Mouse (Mus musculus): Measurements from ENCODE around the gene Slc22a12.

Gene Slc22a12

DNA sequence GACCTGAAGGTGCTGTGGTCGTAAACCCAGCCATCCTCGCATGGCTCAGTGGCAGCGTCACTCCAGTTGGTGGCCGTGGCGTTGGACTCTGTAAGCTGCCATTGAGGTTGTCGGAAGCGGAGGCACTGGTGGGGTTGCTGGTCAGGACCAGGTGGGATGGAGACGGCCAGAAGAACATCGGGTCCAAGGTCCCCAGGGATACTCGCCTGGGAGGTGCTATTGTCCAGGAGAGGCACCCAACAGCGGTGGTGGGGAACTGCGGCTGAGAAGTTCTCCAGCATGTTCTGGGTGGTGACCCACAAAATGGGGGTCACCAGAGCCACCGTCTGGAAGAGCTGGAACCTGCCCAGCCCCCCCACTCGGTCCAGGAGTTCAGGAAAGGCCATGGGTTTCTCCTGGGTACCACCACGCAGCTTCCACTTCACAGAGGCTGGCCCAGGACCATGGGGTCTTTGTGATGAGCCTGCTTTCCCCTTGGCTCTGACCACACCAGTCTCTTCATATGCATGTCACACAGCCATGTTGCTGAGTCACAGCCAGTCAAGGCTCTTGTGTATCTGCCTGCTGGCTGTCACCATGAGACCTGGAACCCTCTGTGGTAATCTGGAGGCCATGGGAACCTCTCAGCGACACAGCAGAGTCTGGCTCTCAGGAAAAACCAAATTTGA, at the start of gene Slc22a12:
TSS of gene Slc22a12 (minus strand) at position 666 of the 668 bp plus-strand sequence.
- DNase-seq (ENCODE audit: low read depth, low spot score), result no peak

DNA sequence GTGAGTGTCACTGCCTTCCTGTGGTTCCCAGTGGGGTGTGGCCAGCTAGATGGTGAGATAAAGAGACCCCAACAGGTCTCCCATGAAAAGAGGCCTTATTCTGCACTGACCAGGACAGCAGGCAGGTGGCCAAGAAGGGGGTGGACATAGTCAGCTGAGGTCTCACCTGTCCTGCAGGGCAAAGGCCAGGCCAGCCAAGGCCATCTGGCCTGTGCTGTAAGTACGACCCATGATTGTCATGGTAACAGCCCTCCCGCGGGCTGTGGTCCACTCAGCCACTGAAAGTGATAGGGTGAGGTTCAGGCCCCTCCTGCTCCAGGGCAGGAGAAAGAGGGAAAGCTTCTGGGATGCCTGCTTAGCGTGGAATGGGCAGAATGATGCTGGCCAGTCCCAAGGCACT, 29.2 kb upstream of the Slc22a12 start:
- peak; percentile 95 for DNase-seq (ENCODE audit: low read depth, low spot score)

- DNase-seq (ENCODE audit: low read depth, low spot score), result peak; percentile 71
These were observed 28.6 kb upstream of the Slc22a12 start for GRCm38 (mm10) chr19:6571476-6571875.

DNA sequence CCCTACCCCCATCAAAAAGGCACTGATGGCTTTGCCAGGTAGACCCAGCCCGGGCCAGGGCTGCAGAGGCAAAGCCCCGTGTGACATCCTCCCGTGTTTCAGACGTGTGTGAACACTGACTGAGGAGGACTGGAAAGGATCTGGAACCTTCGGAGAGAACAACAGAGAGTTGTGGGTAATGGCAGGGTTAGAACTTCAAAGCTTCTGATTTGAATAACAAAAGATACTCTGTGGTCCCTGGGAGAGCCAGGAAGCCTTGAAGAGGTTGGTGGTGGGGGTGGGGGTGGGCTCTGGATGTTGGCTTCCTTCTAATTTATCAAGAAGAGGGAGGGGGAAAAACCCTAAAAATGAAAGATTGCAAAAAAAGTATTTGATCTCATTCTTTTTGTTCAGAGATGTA, 26.7 kb upstream of the Slc22a12 start:
- DNase-seq (ENCODE audit: low read depth, low spot score), result no peak

DNA sequence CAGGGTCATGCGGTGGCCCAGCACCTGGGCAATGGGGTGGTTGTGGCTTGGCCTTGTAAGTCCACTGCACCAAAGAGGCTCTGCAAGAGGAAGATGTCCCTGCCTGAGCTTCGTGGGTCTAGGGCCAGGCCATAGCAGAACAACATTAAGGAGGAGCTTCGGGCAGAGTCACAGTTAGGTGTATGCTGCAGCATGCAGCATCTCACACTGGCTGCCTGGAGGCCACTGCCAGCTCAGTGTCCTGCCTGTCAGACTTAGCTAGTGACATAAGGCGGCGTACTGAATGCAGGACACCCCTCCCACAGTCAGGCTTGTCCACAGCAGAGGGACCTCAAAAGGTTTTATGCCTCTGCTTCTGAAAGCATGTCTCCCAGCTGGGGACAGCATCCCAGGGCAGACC, 26.2 kb upstream of the Slc22a12 start:
- DNase-seq (ENCODE audit: low read depth, low spot score), result peak; percentile 15

- DNase-seq (ENCODE audit: low read depth, low spot score), result peak; percentile 34
These were observed 23.6 kb upstream of the Slc22a12 start for GRCm38 (mm10) chr19:6566450-6566849.

DNA sequence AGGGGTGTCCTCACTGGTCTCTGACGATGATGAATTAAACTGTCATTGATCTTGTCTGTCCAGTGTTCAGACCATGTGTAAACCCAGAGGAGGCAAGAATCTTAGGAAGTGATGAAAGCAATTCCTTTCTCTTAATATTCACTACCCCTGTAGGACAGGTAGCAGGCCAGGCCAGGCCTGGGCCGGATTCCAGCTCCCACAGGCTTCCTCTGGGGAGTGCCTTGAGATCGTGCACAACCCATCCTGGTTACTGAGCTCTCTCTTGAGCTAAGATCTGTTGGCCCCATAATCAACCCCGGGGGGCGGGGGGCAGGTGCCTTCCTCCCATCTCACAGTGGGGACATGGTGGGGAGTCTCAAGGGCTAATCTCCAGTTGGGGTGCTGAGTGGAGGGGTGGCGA, 22.3 kb upstream of the Slc22a12 start:
- DNase-seq (ENCODE audit: low read depth, low spot score), result no peak

DNA sequence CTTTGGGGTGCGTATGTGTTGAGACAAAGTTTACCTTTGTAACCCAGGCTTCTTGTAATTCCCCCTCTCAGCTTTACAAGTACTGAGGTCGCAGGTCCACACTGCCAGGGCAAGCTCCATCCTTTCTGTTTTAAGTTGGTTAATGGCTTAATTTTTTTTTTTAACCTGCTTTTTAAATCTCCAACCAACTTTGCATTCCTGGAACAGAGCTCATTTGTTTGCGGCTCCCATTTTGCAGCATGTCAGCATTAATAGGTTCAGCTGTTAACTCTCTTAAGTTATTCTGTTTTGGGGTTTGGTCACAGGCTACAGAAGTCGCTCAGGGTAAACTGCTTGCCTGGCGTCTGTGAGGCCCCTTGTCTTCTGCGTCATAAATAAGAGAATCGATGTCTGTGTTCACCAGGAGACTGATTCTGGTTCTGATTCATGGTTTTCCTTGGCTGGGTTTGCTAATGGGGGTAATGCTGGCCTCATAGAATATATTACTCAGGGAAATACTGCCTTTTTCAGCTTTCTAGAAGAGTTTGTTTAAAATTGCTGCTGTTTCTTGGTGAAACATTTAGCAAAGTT, 17.5 kb upstream of the Slc22a12 start:
- DNase-seq (ENCODE audit: low read depth, low spot score), result no peak

GRCm38 (mm10) chr19:6559576-6559975, 16.7 kb upstream of the Slc22a12 start:
- no peak for DNase-seq (ENCODE audit: low read depth, low spot score)

DNA sequence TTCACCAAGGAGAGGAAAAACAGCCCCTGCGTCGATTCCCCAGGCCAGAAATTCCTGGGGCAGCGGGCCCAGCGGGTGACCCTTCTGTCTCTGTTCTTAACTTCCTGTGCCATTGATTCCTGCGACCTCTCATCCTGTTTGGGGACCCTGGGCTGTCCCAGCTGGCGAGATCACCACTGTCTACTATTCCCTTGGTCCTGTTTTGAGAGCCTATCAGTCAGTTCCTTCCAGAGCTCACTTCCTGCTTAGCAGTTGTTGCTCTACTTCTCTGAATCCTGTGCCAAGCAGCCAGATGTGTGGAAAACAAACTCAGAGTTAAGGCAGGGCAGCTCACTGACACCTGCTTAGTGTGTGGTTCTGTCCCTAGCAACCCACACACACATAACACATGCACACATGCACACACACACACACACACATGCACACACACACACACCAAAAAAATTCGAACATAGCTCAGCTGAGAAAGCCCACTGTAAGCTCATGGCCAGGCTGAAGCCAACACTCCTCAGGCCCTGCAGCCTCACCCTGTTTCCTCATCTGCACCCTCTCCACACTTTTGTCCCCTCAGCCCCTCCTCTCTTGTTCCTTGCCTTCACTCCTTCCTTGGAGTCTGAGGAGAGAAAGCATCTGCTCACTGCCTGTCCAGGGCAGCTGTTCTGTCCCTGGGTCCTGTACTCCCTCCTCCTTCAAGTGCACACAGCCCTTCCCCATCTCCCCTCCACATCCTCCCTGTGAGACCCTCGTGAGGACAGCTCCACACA, 11.2 kb upstream of the Slc22a12 start:
- DNase-seq (ENCODE audit: low read depth, low spot score), result no peak

DNA sequence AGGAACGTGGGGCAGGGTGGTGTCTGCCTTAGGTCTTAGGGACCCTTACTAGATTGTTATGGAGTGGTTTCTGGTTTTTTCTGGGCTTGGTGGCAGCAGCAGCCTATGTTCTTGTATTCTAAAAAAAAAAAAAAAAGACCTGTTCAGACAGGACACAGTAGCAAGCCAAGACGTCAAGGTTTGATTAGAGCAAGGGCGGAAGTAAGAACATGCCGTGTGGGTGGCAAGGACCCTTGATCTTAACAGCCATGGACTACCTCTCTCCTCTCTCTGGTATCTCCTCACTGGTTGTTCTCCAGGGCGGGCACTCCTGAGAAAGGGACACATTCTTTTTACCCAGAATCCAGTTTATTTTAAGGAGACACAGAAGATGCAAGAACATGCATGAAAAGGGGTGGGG, 10.3 kb upstream of the Slc22a12 start:
- DNase-seq (ENCODE audit: low read depth, low spot score), result no peak

DNA sequence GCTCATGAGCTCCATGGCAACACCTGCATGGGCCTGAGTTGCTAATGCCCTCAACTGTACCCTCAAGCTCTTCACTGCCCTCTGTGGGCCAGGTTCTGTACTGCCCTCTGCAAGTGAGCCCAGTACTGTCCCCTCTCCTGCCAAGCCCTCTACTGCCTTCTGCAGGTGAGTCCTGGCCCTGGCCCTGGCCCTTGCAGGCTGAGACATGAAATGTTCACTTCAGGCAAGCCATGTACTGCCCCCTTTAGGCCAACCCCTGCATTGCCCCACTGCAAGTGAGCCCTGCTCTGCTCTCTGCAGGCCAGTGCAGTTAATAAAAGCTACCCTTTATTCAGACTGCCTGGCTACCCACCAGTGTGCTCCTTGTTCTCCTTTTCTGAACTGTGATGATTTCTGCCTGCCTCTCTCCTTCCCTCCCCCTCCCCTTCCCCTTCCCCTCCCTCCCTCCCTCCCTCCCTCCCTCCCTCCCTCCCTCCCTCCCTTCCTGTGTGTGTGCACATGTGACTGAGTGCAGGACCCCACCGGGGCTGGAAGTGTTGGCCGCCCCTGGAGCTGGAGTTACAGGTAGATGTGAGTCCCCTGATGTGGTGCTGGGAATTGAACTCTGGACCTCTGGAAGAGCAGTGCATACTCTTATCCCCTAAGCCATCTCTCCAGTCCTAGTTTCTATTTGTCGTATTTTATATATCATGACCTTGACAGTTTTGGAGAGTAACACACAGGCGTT, 9.6 kb upstream of the Slc22a12 start:
- DNase-seq (ENCODE audit: low read depth, low spot score), result peak; percentile 82

DNA sequence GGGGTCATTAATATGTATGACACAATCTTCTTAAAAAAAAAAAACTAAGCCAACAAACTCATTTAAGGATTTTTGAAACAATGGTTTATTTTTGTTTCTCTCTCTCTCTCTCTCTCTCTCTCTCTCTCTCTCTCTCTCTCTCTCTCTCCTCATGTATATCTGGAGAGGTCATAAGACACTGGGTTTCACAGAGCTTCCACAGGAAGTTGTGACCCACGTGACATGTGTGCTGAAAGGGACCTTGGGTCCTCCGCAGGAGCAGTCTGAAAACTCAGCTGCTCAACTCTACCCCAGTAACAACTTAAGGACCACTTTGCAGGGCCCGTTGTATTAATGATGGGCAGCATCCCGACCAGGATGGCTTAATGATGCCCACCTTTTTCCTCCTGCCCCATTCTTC, 8.4 kb upstream of the Slc22a12 start:
- DNase-seq (ENCODE audit: low read depth, low spot score), result no peak

- peak; percentile 98 for DNase-seq (ENCODE audit: low read depth, low spot score)
These were observed 6.7 kb upstream of the Slc22a12 start for GRCm38 (mm10) chr19:6549566-6549965.

DNA sequence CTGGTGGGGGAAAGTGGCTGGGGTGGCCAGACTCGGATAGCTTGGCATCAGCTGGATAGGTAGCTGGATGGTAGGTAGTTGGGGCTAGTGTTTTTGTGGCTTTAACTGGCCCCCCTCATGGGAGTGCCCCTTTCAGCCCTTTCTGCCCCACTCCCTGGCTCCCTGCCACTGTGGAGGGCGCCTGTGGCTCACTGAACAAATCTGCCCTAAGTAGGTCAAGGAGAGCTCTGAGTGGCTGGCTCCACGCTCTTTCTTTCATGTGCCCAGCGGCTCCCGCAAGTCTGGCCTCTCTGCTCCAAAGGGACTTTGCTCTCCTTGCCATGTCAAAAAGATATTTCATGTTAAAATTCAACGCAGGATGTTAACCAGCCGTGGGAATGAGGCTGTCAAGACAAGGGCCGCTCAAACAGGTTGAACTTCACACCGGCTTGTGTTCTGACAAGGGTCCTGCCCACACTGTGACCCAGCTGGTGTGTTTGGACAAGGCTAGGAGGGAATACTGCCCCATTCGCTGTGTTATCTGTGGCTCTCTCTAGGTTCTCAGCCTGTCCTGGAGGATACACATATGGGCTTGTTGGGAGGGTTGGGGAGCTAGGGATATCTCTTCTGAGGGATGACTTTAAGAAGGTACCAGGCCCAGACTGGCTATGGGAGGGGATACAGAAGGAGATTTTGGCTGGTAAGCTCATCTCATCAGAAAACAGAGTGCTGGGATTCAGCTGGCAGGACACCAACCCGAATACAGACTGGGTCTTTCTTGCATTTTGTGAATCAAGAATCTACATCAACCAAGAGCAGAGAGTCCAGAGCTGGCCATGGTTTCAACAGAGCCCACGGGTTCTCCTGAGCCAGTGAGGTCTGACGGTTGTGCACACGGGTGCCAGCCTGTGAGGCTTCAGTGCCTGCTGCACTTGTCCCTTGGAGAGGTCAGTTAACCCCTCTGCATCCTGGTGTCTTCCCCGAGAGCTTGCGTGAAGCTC, 5.9 kb upstream of the Slc22a12 start:
- DNase-seq (ENCODE audit: low read depth, low spot score), result no peak

DNA sequence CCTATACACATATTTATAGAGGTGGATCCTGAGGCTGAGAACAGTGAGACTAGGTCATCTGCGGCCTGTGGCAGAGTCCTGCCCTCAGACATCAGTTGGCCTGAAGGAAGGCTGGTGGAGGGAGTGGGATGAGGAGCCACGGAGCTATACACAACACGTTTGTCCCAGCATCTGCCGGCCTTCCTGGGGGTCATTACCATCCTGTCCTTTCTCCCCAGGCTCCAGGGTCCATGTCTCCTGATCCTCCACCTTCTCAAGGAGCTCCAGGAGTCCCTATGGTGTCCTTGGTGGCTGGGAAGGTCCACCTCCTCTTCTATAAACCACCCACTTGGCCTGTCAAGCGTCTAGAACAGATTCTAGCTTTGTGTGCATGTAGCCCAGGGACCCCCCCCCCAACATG, 5.0 kb upstream of the Slc22a12 start:
- DNase-seq (ENCODE audit: low read depth, low spot score), result no peak

DNA sequence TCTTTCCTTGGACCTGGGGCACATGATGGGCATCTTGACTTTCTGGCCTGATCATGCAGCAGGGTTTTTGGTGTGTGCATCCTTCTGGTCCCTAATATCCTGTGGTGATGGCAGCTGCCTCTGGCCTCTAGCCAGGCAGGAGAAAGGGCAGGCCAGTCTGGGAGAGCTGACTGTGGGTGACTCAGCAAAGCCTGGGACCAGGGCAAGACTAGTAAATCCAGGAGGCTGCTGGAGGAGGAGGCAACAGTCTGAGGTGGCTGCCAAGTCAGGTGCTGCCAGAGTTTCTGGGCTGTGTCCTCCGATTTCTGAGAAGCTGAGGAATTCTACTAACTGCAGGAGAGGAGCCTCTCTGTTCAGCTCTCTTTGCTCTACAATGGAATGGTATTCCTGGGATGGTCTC, 3.3 kb upstream of the Slc22a12 start:
- peak; percentile 96 for DNase-seq (ENCODE audit: low read depth, low spot score)

DNA sequence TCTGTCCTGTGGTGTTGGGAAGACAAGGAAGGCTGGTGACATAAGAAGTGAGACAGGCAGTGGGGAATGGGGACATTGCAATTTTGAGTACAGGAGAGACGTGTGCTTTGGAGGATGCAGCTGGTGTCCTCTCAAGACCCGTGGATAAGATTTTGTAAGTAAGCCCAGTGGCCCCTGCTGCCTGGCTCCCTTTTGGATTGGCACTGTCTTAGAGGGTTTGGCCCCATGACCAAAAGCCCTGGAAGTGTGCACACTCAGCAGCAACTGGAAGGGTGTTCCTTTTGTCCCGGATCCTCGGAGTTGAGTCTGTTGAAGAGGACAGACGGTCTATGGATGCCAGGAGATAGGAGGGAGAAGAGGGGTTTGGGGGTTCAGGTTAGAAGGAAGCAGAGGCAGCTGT, 2.6 kb upstream of the Slc22a12 start:
- DNase-seq (ENCODE audit: low read depth, low spot score), result no peak

DNA sequence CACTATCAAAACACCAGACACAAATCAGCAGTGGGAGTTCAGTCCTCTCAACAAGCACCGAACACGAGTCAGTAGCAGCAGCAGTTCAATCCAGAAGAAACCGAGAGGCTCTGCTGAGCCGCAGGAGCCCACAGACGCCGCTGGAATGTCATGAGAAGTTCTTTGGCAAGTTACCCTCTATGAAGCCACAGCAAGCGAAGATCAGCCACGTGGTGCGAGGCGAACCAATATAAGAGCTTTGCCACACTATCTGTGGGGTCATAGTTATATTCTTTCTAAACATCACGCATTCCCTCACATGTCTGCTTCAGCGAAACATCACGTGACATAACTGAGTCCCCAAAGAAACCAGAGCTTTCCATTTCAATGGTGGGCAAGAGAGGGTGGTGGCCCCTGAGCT, 1.9 kb upstream of the Slc22a12 start:
- no peak for DNase-seq (ENCODE audit: low read depth, low spot score)

GRCm38 (mm10) chr19:6543518-6543917, 686 bp upstream of the Slc22a12 start:
- no peak for DNase-seq (ENCODE audit: low read depth, low spot score)

DNA sequence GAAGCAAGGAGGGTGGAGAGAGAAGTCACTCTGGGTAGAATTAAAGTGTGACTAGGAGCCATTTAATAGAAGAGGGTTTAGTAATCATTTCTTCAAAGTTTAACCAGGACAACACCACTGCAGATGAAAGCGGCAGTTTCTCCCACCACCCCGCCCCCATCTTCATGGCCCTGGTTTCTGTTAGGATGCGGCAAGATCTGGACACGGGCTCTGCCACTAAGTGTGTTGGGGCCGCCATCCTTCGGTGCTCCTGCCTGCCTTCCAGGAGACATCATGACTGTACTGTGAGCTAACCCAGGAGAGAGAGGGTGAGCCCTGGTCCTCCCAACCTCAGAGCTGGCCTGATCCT, 177 bp upstream of the Slc22a12 start:
- no peak for DNase-seq (ENCODE audit: low read depth, low spot score)

Data from brain, adult 2 months (tissue).